Mouse (Mus musculus) intestine, postnatal 0 days (tissue): ENCODE data around the gene Als2cl. TPM values are rescaled to one million over a fixed set of nuclear protein-coding genes. Genes with fewer than 3 reads are reported as not detected.

Experiments used
- ATAC-seq: fragments of 200-750 bp; cut with Nextera tagmentation; 2 replicates; pipeline ENCODE4 v1.8.0; 2017; ENCODE audit warnings: mild to moderate bottlenecking, moderate TSS enrichment, moderate library complexity
- H3K27ac ChIP-seq: fragments of 300-500 bp; sonication (generic); 2 replicates; pipeline ENCODE4 v1.5.1; 2014; ENCODE audit warnings: mild to moderate bottlenecking, low read depth, low read length, moderate library complexity
- H3K27me3 ChIP-seq: fragments of 300-500 bp; sonication (generic); replicated peaks from 2 replicates; pipeline ENCODE4 v1.6.1; 2014; ENCODE audit warnings: low read length, mixed read lengths; ENCODE audit not compliant: control insufficient read depth, insufficient read depth
- H3K36me3 ChIP-seq: fragments of 300-500 bp; sonication (generic); 2 replicates; pipeline ENCODE4 v1.6.1; 2014; ENCODE audit warnings: mild to moderate bottlenecking, moderate library complexity; ENCODE audit not compliant: control insufficient read depth, insufficient read depth
- H3K4me1 ChIP-seq: fragments of 300-500 bp; sonication (generic); replicated peaks from 2 replicates; pipeline ENCODE4 v1.6.1; 2014; ENCODE audit warnings: antibody characterized with exemption, low read length, mixed read lengths; ENCODE audit not compliant: control insufficient read depth, insufficient read depth
- H3K4me2 ChIP-seq: fragments of 300-500 bp; sonication (generic); replicated peaks from 2 replicates; pipeline ENCODE4 v1.6.1; 2014; ENCODE audit warnings: low read depth, mild to moderate bottlenecking, moderate library complexity
- H3K4me3 ChIP-seq: fragments of 300-500 bp; sonication (generic); 2 replicates; pipeline ENCODE4 v1.5.1; 2014; ENCODE audit warnings: low read depth, low read length
- H3K9ac ChIP-seq: fragments of 300-500 bp; sonication (generic); 2 replicates; pipeline ENCODE4 v1.6.1; 2014; ENCODE audit warnings: mild to moderate bottlenecking, low read depth, low read length
- H3K9me3 ChIP-seq: fragments of 300-500 bp; sonication (generic); 2 replicates; pipeline ENCODE4 v1.6.1; 2016; ENCODE audit warnings: mixed run types; ENCODE audit not compliant: control insufficient read depth
- CTCF ChIP-seq: sonication (generic); IDR thresholded peaks from 2 replicates; pipeline ENCODE4 v1.5.1; 2016; ENCODE audit warnings: low read depth, mild to moderate bottlenecking, control low read depth, antibody characterized with exemption, moderate library complexity
- WGBS: fragments of 180-500 bp; shearing (Covaris S2); extraction: QIAGEN DNeasy Blood & Tissue Kit; methylation state at CpG from one replicate; pipeline ENCODE4 v1.1.7; 2014; 5-methylcytosine and 5-hydroxymethylcytosine counted together
- polyA plus RNA-seq: library from polyadenylated mRNA; unstranded; fragments of >200 nt; fragmentation: Nextera tagmentation; extraction: Ambion mirVana; gene quantifications from 2 replicates; pipeline ENCODE4 v1.2.1, GENCODE M21; 2015

The Als2cl gene
- polyA plus RNA-seq, 1 experiment from 2014 or later = 7.6 TPM

DNA sequence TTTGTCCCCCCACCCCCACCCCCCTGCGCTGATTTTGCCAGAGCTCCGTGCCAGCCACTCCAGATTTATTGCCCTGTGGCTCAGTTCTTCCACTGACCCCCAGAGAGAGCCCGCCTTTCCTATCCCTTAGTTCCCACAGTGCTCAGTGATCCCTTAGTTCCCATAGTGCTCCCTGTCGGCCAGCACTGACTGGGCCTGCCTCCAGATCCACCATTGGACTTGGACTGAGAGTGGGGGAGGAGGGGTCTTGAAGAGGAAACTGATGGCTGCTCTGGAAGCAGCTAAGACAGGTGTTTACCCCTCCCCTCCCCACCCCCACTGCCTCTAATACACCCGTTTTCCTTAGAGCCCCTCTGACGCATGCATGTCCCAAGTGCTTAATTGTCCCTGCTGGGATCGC, 16.3 kb downstream of the Als2cl start:
- Histone ChIP-seq H3K27me3 (no peaks in the 10 kb centered on the region), H3K9me3 (no peaks in the 10 kb centered on the region), H3K27ac (no peak overlapping the region), H3K4me2 (no peak overlapping the region), H3K36me3 (peaks cover 63% of the 10 kb centered on the region; the same call in 1 of the 2 replicates), H3K4me3 (no peak overlapping the region), H3K9ac (no peak overlapping the region), H3K4me1 (no peaks in the 10 kb centered on the region)
- WGBS = 47% methylated on average over 7 of the region's 7 CpGs
- no peak for ATAC-seq
- no peak for TF ChIP-seq CTCF

DNA sequence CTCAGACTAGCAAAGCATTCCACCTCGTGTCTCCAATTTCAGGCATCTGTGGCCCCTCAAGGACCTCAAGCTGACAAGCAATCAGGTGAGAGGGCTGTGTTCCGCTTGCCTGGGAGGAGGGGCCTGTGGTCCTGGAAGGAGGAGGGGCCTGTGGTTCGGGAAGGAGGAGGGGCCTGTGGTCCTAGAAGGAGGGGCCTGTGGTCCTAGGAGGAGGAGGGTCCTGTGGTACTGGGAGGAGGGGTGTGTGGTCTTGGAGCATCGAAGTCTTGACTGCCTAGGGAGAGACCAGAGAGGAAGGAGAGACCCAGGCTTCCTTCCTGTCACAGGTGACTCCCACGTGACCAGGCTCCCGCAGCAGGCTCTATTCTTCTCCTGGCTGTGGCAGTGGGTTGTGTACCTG, 16.9 kb downstream of the Als2cl start:
- Histone ChIP-seq H3K4me2 (no peak overlapping the region), H3K36me3 (peaks cover 57% of the 10 kb centered on the region; the same call in 1 of the 2 replicates), H3K27me3 (no peaks in the 10 kb centered on the region), H3K9me3 (no peaks in the 10 kb centered on the region), H3K4me3 (no peak overlapping the region), H3K4me1 (no peaks in the 10 kb centered on the region), H3K9ac (no peak overlapping the region), H3K27ac (no peak overlapping the region)
- no peak for ATAC-seq
- no peak for TF ChIP-seq CTCF
- WGBS = 23% methylated on average over 6 of the region's 6 CpGs

DNA sequence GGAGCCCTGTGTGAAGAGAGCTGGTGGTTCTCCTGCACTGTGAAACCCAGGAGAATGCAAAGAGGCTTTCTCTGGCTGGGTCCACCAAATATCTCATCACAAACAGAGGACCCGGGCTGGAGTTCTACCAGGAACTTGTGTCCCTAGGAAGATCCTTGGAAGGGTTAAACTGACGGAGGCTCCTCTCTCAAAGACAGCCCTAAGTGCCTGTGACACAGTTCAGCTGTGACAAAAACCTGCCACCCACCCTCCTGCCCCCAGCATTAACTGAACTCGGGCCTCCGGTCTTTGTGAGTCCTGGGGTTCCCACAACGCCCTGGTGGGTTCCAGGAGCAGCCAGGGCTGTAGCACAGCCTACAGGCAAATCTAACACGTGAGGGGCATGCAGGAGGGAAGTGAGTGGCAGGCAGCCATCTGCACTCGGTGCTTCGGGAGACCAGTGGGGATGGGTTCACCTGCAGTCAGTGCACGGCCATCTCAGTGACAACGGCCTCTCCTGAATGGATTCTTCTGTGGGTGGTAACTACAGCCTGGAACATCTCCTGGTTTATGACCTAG, 19.9 kb downstream of the Als2cl start:
- Histone ChIP-seq H3K9ac (no peak overlapping the region), H3K27me3 (no peaks in the 10 kb centered on the region), H3K36me3 (peaks cover 36% of the 10 kb centered on the region; the same call in 1 of the 2 replicates), H3K9me3 (no peaks in the 10 kb centered on the region), H3K4me3 (no peak overlapping the region), H3K4me2 (no peak overlapping the region), H3K4me1 (no peaks in the 10 kb centered on the region), H3K27ac (no peak overlapping the region)
- no peak for TF ChIP-seq CTCF
- no peak for ATAC-seq
- WGBS = 66% methylated on average over 10 of the region's 10 CpGs

DNA sequence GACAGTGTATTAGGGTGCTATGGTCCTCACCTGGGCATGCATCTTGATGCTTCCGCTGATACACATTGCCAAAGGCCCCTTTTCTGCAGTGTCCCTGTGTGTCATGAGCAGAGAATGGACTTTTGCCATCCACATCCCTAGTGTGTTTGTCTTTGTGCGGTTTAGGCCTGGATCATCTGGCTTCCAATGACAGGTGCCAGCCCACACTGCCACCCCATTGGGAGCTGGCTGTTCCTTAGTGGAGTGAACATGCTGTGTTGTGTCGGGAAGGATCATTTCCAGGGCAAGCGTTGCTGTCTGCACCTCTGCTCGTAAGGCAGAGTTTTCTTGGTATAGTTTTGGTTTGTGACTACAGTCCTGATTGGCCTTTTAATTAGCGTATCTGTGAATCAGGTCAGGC, 21.5 kb downstream of the Als2cl start:
- WGBS = 90% methylated on average over 6 of the region's 6 CpGs
- no peaks in the 10 kb centered on the region for H3K9me3 ChIP-seq
- ATAC-seq = no peak
- no peak for TF ChIP-seq CTCF
- no peak overlapping the region for H3K4me2 ChIP-seq
- H3K4me1 ChIP-seq = no peaks in the 10 kb centered on the region
- H3K36me3 ChIP-seq = peaks cover 28% of the 10 kb centered on the region; the same call in 1 of the 2 replicates
- no peak overlapping the region for H3K4me3 ChIP-seq
- H3K27me3 ChIP-seq = no peaks in the 10 kb centered on the region
- H3K27ac ChIP-seq = no peak overlapping the region
- no peak overlapping the region for H3K9ac ChIP-seq

DNA sequence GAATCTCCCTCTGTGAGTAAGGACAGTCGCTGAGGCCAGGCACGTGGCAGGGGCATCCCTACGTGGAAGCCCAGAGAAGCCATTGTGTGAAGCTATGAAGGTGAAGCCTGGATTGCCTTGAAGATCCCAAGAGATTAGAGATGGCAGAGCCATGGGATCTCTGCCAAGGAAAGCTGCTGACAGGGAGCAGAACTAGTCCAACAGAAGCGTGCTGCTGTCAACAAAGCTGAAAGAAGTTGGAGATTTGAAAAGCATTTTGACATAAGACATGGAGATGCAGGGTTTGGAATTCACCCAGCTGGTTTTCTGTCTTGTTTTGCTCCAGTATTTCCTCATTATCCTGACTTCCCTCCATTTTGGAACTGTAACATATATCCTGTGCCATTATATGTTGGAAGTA, 22.6 kb downstream of the Als2cl start:
- Histone ChIP-seq H3K27ac (no peak overlapping the region), H3K4me1 (no peaks in the 10 kb centered on the region), H3K9me3 (no peaks in the 10 kb centered on the region), H3K4me3 (no peak overlapping the region), H3K36me3 (peaks cover 26% of the 10 kb centered on the region; the same call in 1 of the 2 replicates), H3K9ac (no peak overlapping the region), H3K4me2 (no peak overlapping the region), H3K27me3 (no peaks in the 10 kb centered on the region)
- no peak for ATAC-seq
- TF ChIP-seq CTCF = no peak
- 87% methylated on average over 4 of the region's 4 CpGs for WGBS

DNA sequence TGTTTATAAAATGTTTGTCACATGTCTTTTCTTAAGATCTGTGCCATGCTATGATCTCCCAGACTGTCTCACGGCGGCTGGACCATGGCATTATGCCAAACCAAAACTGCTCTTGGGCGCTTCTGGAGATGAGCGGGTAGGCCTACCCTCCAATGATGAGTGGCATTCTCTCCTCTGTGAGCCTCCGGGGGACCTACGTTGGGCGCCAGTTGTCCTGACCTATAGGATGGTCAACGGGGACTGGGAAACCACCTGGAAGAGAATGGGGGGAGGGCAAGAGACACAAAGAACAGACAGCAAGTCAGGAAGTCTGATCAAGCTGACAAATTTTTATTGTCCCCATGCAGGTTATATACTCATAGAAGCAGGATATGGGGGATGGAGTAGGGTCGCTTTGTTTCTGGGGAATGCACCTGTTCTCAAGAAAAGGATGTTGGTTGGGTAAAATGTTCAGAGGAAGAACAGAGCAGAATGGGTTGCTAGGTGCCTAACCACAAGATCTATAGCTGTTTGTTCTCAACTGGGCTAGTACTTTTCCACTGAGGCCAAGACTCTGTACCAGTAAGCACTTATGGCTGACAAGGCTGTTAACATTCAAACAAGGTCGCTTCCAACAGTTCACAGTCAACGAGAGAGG, 27.6 kb downstream of the Als2cl start:
- H3K4me1 ChIP-seq = no peaks in the 10 kb centered on the region

More for the DNA sequence above, 27.6 kb downstream of the Als2cl start:
- Histone ChIP-seq H3K4me3 (no peak overlapping the region), H3K9ac (no peak overlapping the region), H3K9me3 (no peaks in the 10 kb centered on the region), H3K27ac (no peak overlapping the region), H3K27me3 (no peaks in the 10 kb centered on the region), H3K4me2 (no peak overlapping the region), H3K36me3 (no peaks in the 10 kb centered on the region)
- WGBS = 91% methylated on average over 11 of the region's 11 CpGs
- no peak for ATAC-seq
- TF ChIP-seq CTCF = no peak
